Mouse (Mus musculus) megakaryocyte, embryonic 14.5 days (primary cell): ENCODE measurements around the gene Gfpt2. TPM values are rescaled to one million over a fixed set of nuclear protein-coding genes. Genes with fewer than 3 reads are reported as not detected.

Experiments used
- H3K27me3 ChIP-seq: replicated peaks from 2 replicates; pipeline ENCODE3; 2012; ENCODE audit warnings: inconsistent platforms
- H3K36me3 ChIP-seq: replicated peaks from 2 replicates; pipeline ENCODE3; 2012; ENCODE audit warnings: low read length, inconsistent platforms, mixed read lengths
- H3K4me1 ChIP-seq: 2 replicates; pipeline ENCODE4 v1.6.1; 2012; ENCODE audit warnings: inconsistent platforms
- H3K4me3 ChIP-seq: replicated peaks from 2 replicates; pipeline ENCODE3; 2012; ENCODE audit warnings: moderate library complexity, mild to moderate bottlenecking, inconsistent platforms
- H3K9me3 ChIP-seq: 2 replicates; pipeline ENCODE4 v1.6.1; 2012; ENCODE audit warnings: inconsistent platforms
- FLI1 ChIP-seq: IDR thresholded peaks from 2 replicates; pipeline ENCODE4 v1.6.1; 2012; ENCODE audit warnings: low read length, inconsistent platforms, mixed read lengths
- GATA1 ChIP-seq: IDR thresholded peaks from 3 replicates; pipeline ENCODE4 v1.6.1; 2012; ENCODE audit warnings: mixed read lengths, low read length, inconsistent platforms, borderline replicate concordance
- polyA plus RNA-seq: library from polyadenylated mRNA; stranded (reverse); fragments of >175 nt; gene quantifications from 2 replicates; pipeline ENCODE4 v1.2.3, GENCODE M21; 2012; ENCODE audit warnings: low replicate concordance; ENCODE audit not compliant: insufficient read depth

The Gfpt2 gene
- polyA plus RNA-seq = not detected in 2 replicates

DNA sequence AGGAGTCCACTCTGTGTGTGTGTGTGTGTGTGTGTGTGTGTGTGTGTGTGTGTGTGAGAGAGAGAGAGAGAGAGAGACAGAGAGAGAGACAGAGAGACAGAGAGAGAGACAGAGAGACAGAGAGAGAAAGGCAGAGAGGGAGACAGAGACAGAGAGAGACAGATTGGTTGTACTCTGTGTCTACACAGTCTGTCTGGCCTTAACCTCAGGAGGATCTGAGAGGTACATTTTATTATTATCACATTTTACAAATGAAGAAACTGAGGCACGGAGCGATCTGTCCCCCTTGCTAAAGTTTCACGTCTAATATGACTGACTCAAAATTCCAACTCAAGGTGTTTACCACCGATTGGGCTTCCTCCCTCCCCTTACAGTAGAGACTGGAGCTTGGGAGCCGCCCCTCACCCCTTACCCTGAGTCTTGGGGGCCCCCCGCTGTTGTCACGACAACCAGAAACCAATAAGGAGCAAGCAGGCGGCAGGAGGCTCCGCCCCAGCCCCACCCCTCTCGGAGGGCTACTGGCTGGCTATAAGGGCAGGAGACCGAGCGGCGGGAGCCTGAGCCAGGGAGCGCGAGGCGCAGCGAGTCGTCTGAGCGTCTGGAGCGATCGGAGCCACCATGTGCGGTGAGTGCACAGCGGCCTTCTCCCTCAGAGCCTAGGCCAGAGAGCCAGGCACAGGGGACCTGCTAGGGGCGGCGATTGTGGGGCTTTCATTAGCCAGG lies at the start of gene Gfpt2:
TSS of gene Gfpt2 (plus strand) at position 560 of the 723 bp plus-strand sequence.
- Histone ChIP-seq H3K4me1 (peaks cover 18% of the 10 kb centered on the region), H3K9me3 (peaks cover 4% of the 10 kb centered on the region; the same call in 1 of the 2 replicates), H3K27me3 (peaks cover 90% of the 10 kb centered on the region), H3K36me3 (no peaks in the 10 kb centered on the region), H3K4me3 (peak within 1 kb of the TSS; percentile 90)
- no peak for TF ChIP-seq GATA1

DNA sequence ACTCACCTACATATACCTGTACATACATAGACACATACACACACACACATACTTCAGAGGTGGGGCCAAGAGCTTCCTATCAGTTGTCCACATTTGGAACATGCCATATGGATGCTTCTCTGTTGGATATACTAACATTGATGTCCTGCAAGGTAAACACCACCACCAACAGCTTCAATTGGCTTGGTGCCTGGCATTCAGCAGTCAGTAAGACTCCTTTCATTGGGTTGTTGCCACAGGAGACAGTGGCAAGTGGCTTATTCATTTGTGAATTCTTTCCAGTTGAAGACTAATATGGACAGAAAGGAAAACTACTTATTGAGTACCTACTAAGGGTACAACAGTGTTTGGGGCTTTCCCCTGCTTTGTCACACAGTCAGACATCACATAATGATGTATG lies 49.0 kb upstream of the Gfpt2 start:
- H3K4me3 ChIP-seq = no peak overlapping the region
- peaks cover 32% of the 10 kb centered on the region for H3K9me3 ChIP-seq
- peaks cover 53% of the 10 kb centered on the region for H3K27me3 ChIP-seq
- H3K4me1 ChIP-seq = peaks cover 3% of the 10 kb centered on the region
- H3K36me3 ChIP-seq = no peaks in the 10 kb centered on the region
- TF ChIP-seq FLI1 = no peak
- TF ChIP-seq GATA1 = no peak

DNA sequence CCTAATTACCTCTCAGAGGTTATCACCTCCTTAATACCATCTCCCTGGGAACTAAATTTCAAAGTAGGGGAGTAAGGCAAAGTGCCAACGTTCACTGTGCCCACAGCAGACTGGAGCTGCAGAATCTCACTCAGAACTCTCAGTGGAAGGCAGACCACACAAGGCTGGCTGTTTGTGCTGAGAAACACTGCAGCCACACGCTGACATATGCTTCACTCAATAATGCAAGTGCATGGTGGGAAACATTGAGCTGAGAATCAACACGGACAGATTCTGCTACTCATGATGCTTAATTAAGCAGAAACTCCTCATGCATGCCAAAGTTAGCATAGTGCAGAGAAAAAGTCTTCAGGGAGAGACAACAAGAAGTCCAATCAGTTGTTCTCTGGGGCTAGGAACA lies 48.1 kb upstream of the Gfpt2 start:
- H3K4me1 ChIP-seq = no peaks in the 10 kb centered on the region
- no peak for TF ChIP-seq FLI1
- no peak for TF ChIP-seq GATA1
- no peaks in the 10 kb centered on the region for H3K36me3 ChIP-seq

DNA sequence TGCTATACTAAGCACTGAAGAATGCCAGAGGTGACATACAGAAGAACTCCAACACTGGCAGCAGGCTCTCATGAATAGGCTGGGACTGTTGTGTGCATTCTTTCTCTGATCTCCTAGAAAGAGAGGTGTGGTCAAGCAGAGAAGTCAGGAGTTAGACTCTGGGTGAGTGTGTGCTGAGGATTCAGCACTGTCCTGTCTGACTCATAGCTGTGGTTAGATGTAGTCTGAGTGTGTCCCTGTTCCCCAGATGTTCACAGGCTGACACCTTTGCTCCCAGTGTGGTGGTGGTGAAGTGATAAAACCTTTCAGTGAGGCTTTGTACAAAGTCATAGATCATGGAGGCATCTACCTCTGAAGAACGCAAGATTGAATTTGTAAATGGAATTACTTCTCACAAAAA lies 47.2 kb upstream of the Gfpt2 start:
- Histone ChIP-seq H3K4me3 (no peak overlapping the region), H3K4me1 (no peaks in the 10 kb centered on the region), H3K36me3 (no peaks in the 10 kb centered on the region), H3K27me3 (peaks cover 61% of the 10 kb centered on the region), H3K9me3 (peaks cover 45% of the 10 kb centered on the region)
- no peak for TF ChIP-seq GATA1
- no peak for TF ChIP-seq FLI1

More for the DNA sequence above, 48.1 kb upstream of the Gfpt2 start:
- Histone ChIP-seq H3K27me3 (peaks cover 59% of the 10 kb centered on the region), H3K9me3 (peaks cover 38% of the 10 kb centered on the region), H3K4me3 (no peak overlapping the region)

DNA sequence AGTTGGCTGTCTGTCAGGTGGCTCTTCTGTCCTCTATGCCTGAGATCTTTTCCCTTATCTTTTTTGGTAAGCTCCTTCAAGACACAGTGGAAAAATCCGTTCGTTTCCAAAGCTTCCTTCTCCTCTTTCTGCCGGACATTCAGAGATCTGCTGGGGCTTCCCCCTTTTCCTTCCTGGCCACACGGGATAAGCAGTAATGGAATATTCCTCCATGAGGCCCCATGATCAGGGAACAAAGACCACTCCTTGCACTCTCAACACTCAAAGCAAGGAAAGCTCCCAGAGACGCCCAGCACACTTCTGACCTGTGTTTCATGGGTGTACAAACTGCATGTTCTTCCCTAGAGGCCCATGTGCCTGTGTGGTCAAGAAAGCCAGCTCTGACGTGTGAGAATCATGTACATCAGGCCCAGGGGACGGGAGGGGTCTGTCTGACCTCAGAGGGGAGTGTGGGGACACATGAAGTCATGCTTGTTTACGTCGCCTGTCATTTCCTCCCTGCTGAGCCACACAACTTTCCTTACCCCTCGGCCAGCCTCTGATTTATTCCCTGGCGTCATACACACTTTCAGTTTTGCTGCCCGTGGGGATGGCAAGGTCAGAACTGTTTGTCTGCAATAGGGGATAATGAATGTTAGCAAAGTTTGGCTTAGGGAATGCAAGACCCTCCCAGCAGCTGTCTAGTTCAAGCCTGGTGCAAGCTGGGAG lies 38.9 kb upstream of the Gfpt2 start:
- Histone ChIP-seq H3K4me1 (peaks cover 14% of the 10 kb centered on the region), H3K27me3 (peaks cover 56% of the 10 kb centered on the region), H3K9me3 (peaks cover 14% of the 10 kb centered on the region), H3K36me3 (no peaks in the 10 kb centered on the region), H3K4me3 (peak overlapping the region; percentile 78)
- TF ChIP-seq FLI1 (no peak), GATA1 (no peak)

DNA sequence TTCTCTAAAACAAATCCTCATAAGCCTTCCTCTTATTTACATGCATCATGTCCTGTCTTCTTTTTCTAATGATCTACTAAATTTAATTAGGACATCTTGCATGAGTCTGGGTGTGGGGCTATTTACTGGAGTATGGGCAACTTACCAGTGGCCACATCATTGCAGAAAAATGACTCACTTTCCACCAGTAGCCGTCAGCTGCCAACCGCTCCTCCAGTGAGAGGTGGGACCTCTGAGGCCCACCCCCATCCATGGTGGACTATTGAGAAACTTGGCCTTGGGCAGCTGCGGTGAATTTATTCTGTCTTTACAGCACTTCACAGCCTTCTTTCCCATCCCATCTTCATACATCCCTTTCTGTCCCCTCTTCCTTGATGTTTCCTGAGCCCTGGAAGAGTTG lies 35.9 kb upstream of the Gfpt2 start:
- Histone ChIP-seq H3K4me3 (no peak overlapping the region), H3K9me3 (no peaks in the 10 kb centered on the region), H3K36me3 (no peaks in the 10 kb centered on the region), H3K27me3 (peaks cover 62% of the 10 kb centered on the region), H3K4me1 (peaks cover 14% of the 10 kb centered on the region)
- TF ChIP-seq FLI1 (no peak), GATA1 (no peak)

DNA sequence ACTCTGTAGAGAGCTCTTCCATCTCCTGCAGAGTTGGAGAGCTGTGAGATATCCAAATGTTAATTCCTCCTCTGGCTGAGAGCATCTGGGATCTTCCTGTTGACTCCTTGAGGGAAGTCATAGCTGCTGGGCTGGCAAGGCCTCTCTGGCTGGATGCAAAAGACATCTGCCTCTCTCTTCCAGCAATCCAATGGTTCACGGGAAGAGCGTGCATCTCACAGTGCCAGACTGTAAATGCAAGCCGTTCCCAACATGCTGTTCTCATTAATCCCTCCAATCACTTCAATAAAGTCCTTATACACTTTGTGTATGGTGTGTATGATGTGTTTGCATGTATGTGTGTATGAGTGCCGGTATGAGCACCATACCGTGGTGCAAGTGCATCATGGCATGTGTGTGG lies 32.8 kb upstream of the Gfpt2 start:
- H3K9me3 ChIP-seq = 0 out of 2 replicates have a peak, but pooled peaks cover 4% of the 10 kb centered on the region
- H3K27me3 ChIP-seq = peaks cover 57% of the 10 kb centered on the region
- peaks cover 28% of the 10 kb centered on the region for H3K4me1 ChIP-seq
- no peaks in the 10 kb centered on the region for H3K36me3 ChIP-seq
- TF ChIP-seq FLI1 = no peak
- no peak for TF ChIP-seq GATA1
- no peak overlapping the region for H3K4me3 ChIP-seq

DNA sequence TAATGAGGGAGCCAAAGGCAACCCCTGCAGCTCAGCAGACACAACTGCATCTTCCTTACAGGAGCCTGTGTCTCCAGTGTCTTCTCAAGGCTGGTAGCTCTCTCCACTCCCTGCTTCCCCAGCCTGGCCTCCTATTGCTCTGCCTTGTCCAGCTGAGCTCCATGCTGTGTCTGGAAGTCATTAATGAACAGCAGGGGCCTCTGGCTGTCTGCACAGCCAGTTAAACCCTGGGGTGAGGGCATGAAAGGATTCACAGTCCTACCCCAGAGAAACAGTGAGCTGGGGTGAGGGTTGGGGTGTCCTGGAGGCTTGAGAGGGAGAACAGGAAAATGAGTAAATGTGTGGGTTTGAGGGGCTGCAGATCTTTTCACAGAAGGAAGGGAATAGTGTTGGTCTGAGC lies 30.4 kb upstream of the Gfpt2 start:
- Histone ChIP-seq H3K4me3 (no peak overlapping the region), H3K4me1 (peaks cover 33% of the 10 kb centered on the region), H3K36me3 (no peaks in the 10 kb centered on the region), H3K9me3 (peaks cover 9% of the 10 kb centered on the region), H3K27me3 (peaks cover 64% of the 10 kb centered on the region)
- TF ChIP-seq GATA1 = no peak
- no peak for TF ChIP-seq FLI1

DNA sequence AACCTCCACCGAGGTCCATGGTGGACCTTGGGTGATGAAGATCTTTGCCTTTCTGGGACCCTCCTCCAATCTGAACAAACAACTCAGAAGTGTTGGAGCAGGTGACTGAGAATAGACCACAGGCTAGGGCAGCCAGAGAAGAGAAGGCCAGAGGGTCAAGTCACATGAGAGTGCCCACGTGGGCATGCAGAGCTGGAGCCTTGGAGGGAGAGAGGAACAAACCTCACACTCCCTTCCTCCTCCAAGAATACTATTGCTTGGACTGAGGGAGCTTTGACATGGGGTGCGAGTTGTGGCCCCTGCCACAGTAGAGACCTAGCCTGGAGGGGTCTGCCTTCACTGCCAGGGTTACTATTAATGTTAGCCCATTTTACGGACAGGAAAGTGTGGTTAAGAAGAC lies 30.0 kb upstream of the Gfpt2 start:
- TF ChIP-seq FLI1 = no peak
- no peak for TF ChIP-seq GATA1
- peaks cover 64% of the 10 kb centered on the region for H3K27me3 ChIP-seq
- H3K4me3 ChIP-seq = no peak overlapping the region
- H3K36me3 ChIP-seq = no peaks in the 10 kb centered on the region
- peaks cover 33% of the 10 kb centered on the region for H3K4me1 ChIP-seq
- peaks cover 9% of the 10 kb centered on the region for H3K9me3 ChIP-seq

DNA sequence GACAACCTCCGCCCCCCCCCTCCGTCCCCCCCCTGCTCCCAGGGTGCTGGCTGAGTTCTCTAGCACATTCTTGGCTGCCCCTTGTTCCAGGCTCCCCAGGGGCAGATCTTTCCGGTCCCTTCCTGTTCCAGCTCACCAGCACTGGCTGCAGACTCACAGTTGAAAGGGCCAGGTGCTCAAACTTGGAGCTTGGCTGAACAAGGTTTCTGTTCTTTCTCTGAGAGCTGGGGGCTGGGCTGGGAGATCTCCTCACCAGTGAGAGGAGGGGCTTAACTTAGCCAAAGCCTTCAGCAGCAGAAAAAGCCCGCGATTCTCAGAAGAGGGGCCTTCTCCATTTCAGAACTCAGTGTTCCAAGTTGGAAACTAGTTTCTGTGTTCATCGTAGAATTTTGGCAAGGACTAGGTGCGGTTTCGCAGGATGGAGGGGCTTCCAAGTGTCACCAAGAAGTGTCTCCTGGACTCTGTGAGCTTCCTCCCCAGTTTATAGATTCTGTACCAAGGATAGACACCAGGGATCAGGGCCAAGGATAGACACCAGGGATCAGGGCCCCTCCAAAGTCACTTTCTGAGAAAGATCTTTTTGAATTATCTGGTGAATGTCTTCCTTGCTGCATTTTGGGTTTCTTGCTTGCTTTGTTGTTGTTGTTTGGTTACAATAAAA lies 29.2 kb upstream of the Gfpt2 start:
- Histone ChIP-seq H3K4me3 (peak overlapping the region; percentile 33), H3K27me3 (peaks cover 58% of the 10 kb centered on the region), H3K9me3 (peaks cover 9% of the 10 kb centered on the region), H3K36me3 (no peaks in the 10 kb centered on the region), H3K4me1 (peaks cover 33% of the 10 kb centered on the region)
- TF ChIP-seq FLI1 (no peak), GATA1 (no peak)
